Mouse (Mus musculus) liver, postnatal 0 days (tissue): ENCODE data around the gene Lrrc4.

Experiments used
- CTCF ChIP-seq: sonication (generic); IDR thresholded peaks from 2 replicates; pipeline ENCODE4 v1.5.1; 2016; ENCODE audit warnings: antibody characterized with exemption, low read depth
- EP300 ChIP-seq: IDR thresholded peaks from 2 replicates; pipeline ENCODE4 v1.6.1; 2016; ENCODE audit warnings: antibody characterized with exemption, low read depth, mild to moderate bottlenecking

DNA sequence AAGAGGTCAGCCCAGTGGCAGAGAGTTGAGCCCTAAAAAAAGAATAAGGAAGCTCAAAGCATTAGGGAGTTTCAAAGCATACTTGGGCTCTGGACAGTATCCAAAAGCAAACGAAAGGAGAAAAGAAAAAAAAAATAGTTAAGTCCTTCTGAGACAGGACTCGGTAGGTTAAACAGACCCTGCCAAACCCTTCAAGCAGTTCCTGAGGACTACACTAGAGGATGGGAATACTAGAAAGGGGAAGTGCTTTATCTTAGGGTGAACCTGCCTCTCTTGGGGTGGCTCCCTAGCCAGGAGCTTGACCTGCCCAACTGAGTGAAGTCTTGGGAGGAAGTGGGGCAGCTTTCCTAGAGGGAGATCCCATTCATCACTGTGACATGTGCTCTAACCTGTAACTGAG is 108.5 kb downstream of the Lrrc4 start:
- TF ChIP-seq CTCF = no peak
- TF ChIP-seq EP300 = no peak
